Mouse (Mus musculus) heart, embryonic 15.5 days (tissue): ENCODE measurements at regions not wholly inside any gene's neighbourhood (a gene's known extent, or its start where the extent isn't known, plus 50 kb on each side); places are given as distances from the start of the nearest gene placed in this dataset.
A peak's percentile ranks its signal among the peaks of the same experiment; 100 is the strongest.
"Not testable (repeated sequence)": the region's sequence is repeated elsewhere in the genome, so short reads cannot be mapped to it uniquely, and the experiment has no call there.

Experiments used
- ATAC-seq: fragments of 200-750 bp; cut with Nextera tagmentation; replicated peaks from 2 replicates; pipeline ENCODE4 v1.8.0; 2017; ENCODE audit warnings: low read depth, moderate TSS enrichment; ENCODE audit not compliant: insufficient number of reproducible peaks, insufficient read depth, low FRiP score
- H3K27ac ChIP-seq: fragments of 300-500 bp; sonication (generic); 2 replicates; pipeline ENCODE4 v1.5.1; 2015; ENCODE audit warnings: mild to moderate bottlenecking, inconsistent platforms
- H3K27me3 ChIP-seq: fragments of 300-500 bp; sonication (generic); 2 replicates; pipeline ENCODE4 v1.6.1; 2015; ENCODE audit warnings: inconsistent platforms
- H3K36me3 ChIP-seq: fragments of 300-500 bp; sonication (generic); 2 replicates; pipeline ENCODE4 v1.6.1; 2015; ENCODE audit warnings: mild to moderate bottlenecking, inconsistent platforms
- H3K4me1 ChIP-seq: fragments of 300-500 bp; sonication (generic); replicated peaks from 2 replicates; pipeline ENCODE4 v1.6.1; 2015; ENCODE audit warnings: inconsistent platforms
- H3K4me2 ChIP-seq: fragments of 300-500 bp; sonication (generic); 2 replicates; pipeline ENCODE4 v1.6.1; 2015; ENCODE audit warnings: inconsistent platforms, mild to moderate bottlenecking, moderate library complexity
- H3K4me3 ChIP-seq: fragments of 300-500 bp; sonication (generic); 2 replicates; pipeline ENCODE4 v1.5.1; 2015; ENCODE audit warnings: mild to moderate bottlenecking, inconsistent platforms
- H3K9ac ChIP-seq: fragments of 300-500 bp; sonication (generic); 2 replicates; pipeline ENCODE4 v1.6.1; 2015; ENCODE audit warnings: mild to moderate bottlenecking, inconsistent platforms
- H3K9me3 ChIP-seq: fragments of 300-500 bp; sonication (generic); replicated peaks from 2 replicates; pipeline ENCODE4 v1.6.1; 2016; ENCODE audit warnings: inconsistent platforms
- WGBS: fragments of 180-500 bp; shearing (Covaris S2); methylation state at CpG from one replicate; pipeline ENCODE4 v1.1.7; 2015; ENCODE audit warnings: mixed read lengths; 5-methylcytosine and 5-hydroxymethylcytosine counted together

DNA sequence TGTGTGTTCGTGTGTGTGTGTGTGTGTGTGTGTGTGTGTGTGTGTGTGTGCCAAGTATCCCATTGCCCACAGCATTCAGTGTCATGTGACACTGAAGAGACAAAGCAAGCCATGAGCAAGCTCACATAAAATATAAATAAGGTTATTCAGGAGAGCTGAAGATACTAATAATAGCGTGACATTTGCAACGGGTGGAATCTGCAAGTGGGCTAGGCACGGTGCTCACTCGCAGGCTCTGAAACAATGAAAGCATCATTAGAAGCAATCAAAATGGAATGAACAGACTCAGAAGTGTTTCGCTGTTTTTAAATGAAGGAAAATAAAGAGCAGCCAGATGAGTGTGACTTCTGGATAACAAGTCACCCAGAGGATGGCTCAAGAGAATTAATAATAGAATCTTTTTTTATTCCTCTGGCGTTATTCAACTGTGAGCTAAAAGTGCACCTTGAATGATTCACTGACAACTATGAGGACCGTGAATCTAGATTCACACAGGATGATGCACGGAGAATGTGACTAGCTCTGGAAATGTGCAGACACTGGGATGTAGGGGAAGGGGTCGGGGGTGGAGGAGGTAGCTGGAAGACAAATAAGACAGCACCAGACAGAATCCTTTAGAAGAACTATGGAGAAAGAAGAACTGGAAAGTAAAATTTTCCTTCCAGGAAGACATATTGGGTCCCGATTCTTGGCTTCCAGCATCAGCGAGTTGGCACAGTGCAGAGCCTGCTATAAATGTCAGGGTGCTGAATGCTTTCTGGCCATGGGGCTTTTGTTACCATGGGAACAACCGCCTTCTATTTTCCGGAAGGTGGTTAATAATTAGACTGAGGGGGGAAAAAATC is 55.3 kb downstream of the Actbl2 start:
- Histone ChIP-seq H3K9me3 (no peaks in the 10 kb centered on the region), H3K4me3 (no peak overlapping the region), H3K4me1 (peaks cover 5% of the 10 kb centered on the region; the same call in 1 of the 2 replicates), H3K4me2 (no peak overlapping the region), H3K36me3 (no peaks in the 10 kb centered on the region), H3K27me3 (no peaks in the 10 kb centered on the region), H3K27ac (no peak overlapping the region), H3K9ac (no peak overlapping the region)
- 62% methylated on average over 14 of the region's 14 CpGs for WGBS
- ATAC-seq, result no peak

DNA sequence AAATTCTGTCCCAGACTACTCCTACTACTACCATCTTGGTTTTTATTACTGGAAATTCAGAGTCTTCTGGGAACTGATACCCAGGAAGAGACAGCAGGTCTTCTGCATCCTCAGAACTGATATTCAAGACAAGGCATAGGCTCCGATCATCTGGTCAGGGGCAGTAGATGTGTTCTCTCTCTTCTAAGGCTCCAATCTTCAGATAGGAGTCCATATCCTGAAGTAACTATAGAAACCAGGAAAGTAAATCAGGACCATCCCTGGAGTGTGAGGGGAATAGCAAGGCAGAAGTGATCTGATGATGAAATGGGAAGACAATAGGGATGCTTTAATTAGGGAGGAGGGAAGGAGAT is 55.9 kb downstream of the Actbl2 start:
- no peak overlapping the region for H3K27ac ChIP-seq
- no peak overlapping the region for H3K4me2 ChIP-seq
- no peaks in the 10 kb centered on the region for H3K9me3 ChIP-seq
- H3K27me3 ChIP-seq, result no peaks in the 10 kb centered on the region
- no peak for ATAC-seq
- no peak overlapping the region for H3K9ac ChIP-seq
- H3K36me3 ChIP-seq, result no peaks in the 10 kb centered on the region
- H3K4me1 ChIP-seq, result peaks cover 5% of the 10 kb centered on the region; the same call in 1 of the 2 replicates
- WGBS, result 97% methylated on average over 1 of the region's 1 CpGs
- no peak overlapping the region for H3K4me3 ChIP-seq

DNA sequence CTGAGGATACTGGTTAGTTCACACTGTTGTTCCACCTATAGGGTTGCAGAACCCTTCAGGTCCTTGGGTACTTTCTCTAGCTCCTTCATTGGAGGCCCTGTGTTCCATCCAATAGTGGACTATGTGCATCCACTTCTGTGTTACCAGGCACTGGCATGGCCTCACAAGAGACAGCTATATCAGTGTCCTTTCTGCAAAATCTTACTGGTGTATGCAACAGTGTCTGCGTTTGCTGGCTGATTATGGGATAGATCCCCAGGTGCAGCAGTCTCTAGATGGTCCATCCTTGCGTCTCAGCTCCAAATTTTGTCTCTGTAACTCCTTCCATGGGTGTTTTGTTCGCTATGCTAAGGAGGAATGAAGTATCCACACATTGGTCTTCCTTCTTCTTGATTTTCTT is 58.7 kb downstream of the Actbl2 start:
- not testable (repeated sequence) for H3K36me3 ChIP-seq, H3K9ac ChIP-seq, H3K4me2 ChIP-seq, H3K9me3 ChIP-seq, H3K27me3 ChIP-seq, H3K4me3 ChIP-seq, H3K4me1 ChIP-seq, H3K27ac ChIP-seq, ATAC-seq
- 72% methylated on average over 3 of the region's 3 CpGs for WGBS

DNA sequence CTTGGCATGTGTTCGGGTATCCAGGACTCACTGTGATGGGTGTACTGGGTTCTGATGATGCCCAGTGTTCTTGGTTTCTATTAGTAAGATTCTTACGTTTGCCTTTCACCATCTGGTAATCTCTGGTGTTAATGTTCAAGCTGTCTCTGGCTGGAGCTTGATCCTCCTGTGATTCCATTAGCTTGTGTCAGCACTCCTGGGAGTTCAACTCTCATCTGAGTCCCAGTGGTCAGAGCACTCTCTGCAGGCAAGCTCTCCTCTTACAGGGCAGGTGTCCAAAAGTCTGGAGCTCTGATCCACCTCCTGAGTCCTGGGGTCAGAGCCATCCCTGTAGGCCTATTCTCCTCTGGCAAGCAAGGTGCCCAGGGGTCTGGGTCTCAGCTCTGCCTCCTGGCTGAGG is 63.1 kb downstream of the Actbl2 start:
- WGBS, result 81% methylated on average over 2 of the region's 2 CpGs
- H3K9me3 ChIP-seq, H3K27ac ChIP-seq, H3K4me3 ChIP-seq, H3K4me2 ChIP-seq, H3K9ac ChIP-seq, ATAC-seq, H3K36me3 ChIP-seq, H3K4me1 ChIP-seq, H3K27me3 ChIP-seq: not testable (repeated sequence)

DNA sequence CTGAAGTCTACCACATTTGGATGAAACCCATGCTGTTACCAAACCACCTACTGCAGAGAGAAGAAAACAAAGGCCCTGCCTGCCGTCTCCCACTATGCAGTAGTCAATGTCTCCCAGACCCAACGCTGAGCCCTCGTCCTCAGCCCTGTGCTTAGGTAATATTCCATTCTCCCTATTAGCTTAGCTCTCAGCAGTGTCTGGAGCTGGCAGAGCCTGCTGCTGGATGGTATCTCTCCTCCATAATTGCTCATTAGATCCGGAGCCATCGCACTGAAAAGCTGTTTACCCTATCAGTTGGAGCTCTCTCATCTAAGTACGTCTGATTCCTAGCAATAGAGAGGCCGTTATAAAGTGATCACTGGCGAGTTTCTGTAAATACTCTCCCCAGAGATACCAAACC is 68.4 kb downstream of the Actbl2 start:
- Histone ChIP-seq H3K9me3 (no peaks in the 10 kb centered on the region), H3K4me3 (no peak overlapping the region)
- 58% methylated on average over 8 of the region's 8 CpGs for WGBS

DNA sequence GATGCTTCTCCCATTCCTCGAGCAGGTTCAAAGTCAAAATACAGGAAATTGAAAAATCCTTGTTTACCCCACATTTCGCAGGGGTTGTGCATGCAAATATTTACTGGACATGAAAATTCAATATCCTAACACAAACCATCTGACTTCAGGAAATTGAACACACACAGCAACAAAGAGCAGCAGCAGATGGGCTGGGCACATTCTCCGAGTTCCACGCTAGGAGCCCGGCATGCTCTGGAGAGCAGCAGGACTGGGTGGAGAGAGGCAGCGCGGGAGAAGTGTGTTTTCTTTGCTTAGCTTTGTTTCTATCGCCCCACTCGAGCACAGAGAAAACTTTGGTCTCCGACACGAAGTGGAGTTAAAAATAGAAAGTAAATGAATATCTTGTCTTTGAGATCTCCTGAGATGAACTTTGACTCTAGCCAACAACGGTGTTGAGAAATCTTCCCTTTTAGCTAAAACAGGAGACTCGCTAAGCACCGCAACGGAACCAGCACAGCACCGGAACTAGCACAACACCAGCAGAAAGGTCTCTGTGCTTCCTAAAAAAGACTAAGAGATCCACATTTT is 71.4 kb downstream of the Actbl2 start:
- no peaks in the 10 kb centered on the region for H3K9me3 ChIP-seq
- no peak overlapping the region for H3K9ac ChIP-seq
- 51% methylated on average over 16 of the region's 16 CpGs for whole genome bisulfite sequencing
- no peak overlapping the region for H3K4me3 ChIP-seq
- H3K36me3 ChIP-seq, result no peaks in the 10 kb centered on the region
- 0 out of 2 replicates have a peak overlapping the region, but pooled peaks have one; percentile 9 for H3K4me2 ChIP-seq
- no peaks in the 10 kb centered on the region for H3K4me1 ChIP-seq
- ATAC-seq, result no peak
- no peak overlapping the region for H3K27ac ChIP-seq
- H3K27me3 ChIP-seq, result no peaks in the 10 kb centered on the region

More for the DNA sequence above, 68.4 kb downstream of the Actbl2 start:
- no peaks in the 10 kb centered on the region for H3K27me3 ChIP-seq
- H3K27ac ChIP-seq, result no peak overlapping the region
- H3K4me2 ChIP-seq, result no peak overlapping the region
- no peak overlapping the region for H3K9ac ChIP-seq
- H3K36me3 ChIP-seq, result no peaks in the 10 kb centered on the region
- no peak; the same call in 1 of the 2 replicates for ATAC-seq
- no peaks in the 10 kb centered on the region for H3K4me1 ChIP-seq

DNA sequence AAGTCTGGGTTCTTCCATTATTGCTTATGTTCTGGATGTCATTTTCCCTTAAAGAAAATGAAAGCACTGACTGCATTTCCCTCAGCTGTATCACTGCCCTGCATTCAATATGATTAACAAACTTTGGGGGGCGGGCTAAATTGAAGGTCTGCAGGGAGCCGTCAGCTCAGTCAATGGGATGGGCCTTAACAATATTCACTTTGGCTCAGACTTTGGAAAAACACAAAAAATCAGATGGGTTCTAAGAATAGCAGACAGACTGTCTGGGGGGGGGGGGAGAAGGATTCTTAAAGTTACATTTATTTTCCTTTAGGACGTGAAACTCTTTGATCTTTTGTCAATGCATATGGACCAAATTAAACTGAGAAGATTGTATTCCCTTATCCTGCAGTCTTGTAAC is 78.2 kb downstream of the Actbl2 start:
- H3K4me3 ChIP-seq, result no peak overlapping the region
- H3K9ac ChIP-seq, result no peak overlapping the region
- no peaks in the 10 kb centered on the region for H3K36me3 ChIP-seq
- H3K4me2 ChIP-seq, result no peak overlapping the region
- no peaks in the 10 kb centered on the region for H3K9me3 ChIP-seq
- 64% methylated on average over 3 of the region's 3 CpGs for WGBS
- no peaks in the 10 kb centered on the region for H3K4me1 ChIP-seq
- no peak for ATAC-seq
- H3K27ac ChIP-seq, result no peak overlapping the region
- H3K27me3 ChIP-seq, result no peaks in the 10 kb centered on the region

DNA sequence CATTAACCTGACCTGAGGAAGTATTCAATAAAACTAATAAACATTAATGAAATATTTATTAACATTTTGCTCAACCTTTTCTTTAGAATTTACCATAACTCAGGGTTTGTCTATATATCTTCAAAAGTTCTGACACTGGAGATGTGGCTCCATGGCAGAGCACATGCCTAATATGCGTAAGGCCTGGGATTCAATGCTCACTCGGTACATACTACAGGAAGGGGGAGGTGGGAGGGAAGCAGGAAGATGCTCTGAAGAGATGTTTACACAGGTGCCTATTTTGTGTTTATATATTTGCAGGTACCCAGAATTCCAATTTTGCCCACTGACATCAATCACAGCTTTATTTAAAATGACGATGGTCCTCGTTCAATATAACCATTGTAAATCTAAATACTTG is 79.0 kb downstream of the Actbl2 start:
- Histone ChIP-seq H3K4me3 (no peak overlapping the region), H3K4me2 (no peak overlapping the region), H3K36me3 (no peaks in the 10 kb centered on the region), H3K9me3 (no peaks in the 10 kb centered on the region), H3K27me3 (no peaks in the 10 kb centered on the region), H3K27ac (no peak overlapping the region), H3K9ac (no peak overlapping the region), H3K4me1 (no peaks in the 10 kb centered on the region)
- WGBS, result 83% methylated on average over 4 of the region's 4 CpGs
- no peak for ATAC-seq

DNA sequence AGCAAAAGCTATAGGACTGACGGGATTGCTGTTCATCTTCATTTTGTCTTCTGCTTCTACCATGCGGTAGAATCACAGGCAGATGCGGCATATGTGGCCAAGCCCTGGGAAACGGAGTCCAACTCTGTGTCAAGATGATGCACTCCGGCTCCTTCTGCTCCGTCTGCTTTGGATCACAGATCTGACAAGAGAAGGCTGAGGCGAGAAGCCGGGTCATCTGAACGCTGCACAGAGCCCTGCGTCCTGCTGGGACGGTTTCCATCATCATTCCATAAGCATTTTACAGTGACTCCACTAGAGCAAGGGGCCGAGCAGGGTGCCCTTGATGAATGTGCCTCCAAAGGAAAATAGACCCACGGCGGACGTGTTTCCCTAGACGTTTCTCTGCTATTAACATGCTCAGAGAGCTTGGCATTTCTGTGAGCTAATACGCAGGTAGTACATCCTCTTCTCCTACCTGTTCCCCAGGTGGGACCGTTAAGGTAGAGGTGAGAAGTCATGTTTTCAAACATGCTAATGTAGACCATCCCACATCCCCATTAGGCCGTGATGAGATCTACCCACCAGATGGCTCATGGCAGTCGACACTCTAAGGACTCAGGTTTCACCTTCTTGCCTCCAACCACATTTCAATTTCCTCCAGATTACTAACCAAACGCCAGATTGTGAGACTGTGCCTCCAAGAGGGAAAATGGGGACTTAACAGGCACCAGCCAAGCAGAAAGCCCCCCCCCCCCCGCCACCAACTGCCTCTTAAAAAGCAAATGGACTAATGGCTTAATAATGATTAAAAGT is 79.6 kb downstream of the Actbl2 start:
- Histone ChIP-seq H3K36me3 (no peaks in the 10 kb centered on the region), H3K4me1 (no peaks in the 10 kb centered on the region), H3K27me3 (no peaks in the 10 kb centered on the region), H3K4me2 (no peak overlapping the region), H3K9ac (no peak overlapping the region), H3K4me3 (no peak overlapping the region), H3K9me3 (no peaks in the 10 kb centered on the region), H3K27ac (no peak overlapping the region)
- ATAC-seq, result no peak
- WGBS, result 63% methylated on average over 22 of the region's 22 CpGs

DNA sequence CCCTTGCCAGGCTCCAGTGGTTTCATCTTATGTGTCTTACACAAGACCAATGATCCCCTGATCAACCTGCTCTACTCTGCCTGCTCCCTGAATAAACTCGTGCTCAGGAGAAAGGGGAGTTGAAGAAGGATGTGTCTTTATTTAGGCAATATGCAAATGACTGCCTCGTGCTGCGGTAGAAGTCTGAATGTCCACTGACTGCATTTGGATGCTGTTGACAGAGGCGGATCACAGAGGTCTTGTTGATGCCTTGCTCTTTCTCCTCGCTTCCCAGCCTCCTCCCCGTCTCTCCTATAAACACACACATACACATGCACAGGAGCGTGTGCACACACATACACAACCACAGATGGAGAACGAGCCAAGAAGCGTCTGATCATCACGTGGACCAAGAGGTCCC is 90.2 kb downstream of the Actbl2 start:
- no peak overlapping the region for H3K9ac ChIP-seq
- H3K36me3 ChIP-seq, result no peaks in the 10 kb centered on the region
- no peak for ATAC-seq
- 0 out of 2 replicates have a peak, but pooled peaks cover 3% of the 10 kb centered on the region for H3K4me1 ChIP-seq
- H3K9me3 ChIP-seq, result no peaks in the 10 kb centered on the region
- H3K4me3 ChIP-seq, result no peak overlapping the region
- 78% methylated on average over 10 of the region's 10 CpGs for WGBS
- H3K27me3 ChIP-seq, result no peaks in the 10 kb centered on the region
- H3K4me2 ChIP-seq, result no peak overlapping the region
- no peak overlapping the region for H3K27ac ChIP-seq
